Mouse (Mus musculus) right cerebral cortex, postnatal 4 days (tissue): ENCODE data around the gene Tpte.
A peak's percentile ranks its signal among the peaks of the same experiment; 100 is the strongest.
"Not testable (repeated sequence)": the region's sequence is repeated elsewhere in the genome, so short reads cannot be mapped to it uniquely, and the experiment has no call there.

Experiments used
- DNase-seq: peaks from one replicate; pipeline ENCODE4 v3.0.0-alpha.2; 2022

Tpte gene

DNA sequence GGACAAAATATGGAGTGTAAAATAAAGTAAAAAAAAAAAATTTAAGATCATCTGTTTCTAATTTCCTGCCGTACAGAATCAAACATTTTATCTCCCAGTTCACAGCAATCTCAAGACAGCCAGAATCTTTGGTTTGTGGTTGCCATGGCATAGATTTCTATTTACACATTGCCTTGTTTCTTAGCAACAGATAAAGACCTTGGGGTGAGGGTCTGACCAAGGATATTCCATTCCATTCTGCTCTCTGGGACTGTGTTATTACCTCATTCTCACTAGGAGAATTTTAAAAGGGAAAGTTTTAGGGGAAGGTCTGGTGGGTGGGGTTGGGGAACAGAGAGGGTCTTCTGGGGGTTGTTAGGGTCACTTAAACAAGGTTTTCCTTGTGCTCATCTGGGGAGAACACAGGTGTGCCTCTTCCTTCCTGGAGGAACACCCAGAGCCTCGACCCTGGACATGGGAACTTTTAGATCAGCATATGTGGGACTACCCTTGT is at the start of gene Tpte:
Gene Tpte (plus strand): TSS at position 443 of the 493 bp plus-strand sequence.
- DNase-seq = no peak

DNA sequence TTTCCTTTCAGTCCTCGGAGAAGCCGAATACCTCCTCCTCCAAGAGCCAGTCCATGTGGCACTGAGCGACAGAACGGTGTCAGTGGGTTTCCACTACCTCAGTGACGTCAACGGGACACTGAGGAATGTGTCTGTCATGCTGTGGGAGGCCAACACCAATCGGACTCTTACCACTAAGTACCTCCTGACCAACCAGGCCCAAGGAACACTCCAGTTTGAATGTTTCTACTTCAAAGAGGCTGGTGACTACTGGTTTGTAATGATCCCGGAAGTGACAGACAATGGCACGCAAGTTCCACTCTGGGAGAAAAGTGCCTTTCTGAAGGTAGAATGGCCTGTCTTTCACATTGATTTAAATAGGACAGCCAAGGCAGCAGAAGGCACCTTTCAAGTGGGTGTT is 40.3 kb upstream of the Tpte start:
- no peak for DNase-seq

DNA sequence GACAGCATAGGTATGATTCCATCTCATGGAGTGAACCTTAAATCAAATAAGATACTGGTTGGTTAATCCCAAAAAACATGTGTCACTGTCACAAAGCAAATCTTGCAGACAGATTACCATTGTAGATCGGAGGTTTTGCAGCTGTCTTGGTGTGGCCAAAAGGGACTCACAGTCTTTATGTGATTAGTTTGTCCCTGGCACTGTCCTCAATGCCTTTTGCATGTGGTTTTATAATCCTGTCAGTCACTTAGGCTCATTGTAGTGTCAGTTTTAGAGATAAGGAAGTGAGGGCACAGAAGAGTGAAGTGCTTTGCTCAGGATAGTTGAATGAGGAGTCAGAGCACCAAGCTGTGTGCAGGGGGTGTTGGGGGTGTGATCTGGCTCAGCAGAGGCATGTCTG is 37.6 kb upstream of the Tpte start:
- DNase-seq = no peak

DNA sequence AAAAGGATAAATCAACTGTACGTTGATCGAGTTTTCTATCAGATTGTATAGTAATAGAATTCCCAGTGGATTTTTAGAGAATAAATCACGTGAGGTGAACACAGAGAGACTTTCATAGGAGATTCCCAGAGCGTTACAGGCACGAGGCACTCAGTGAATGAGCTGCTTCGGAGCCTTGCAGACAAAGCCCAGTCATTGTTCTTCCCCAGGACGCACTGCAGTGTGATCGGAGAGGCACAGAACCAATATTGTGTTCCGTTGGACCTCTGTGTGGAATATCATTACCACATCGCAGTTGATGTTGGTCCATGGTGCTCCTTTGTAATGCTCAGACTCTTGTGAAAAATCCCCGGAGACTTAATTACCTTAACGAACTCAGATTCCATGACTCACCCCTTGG is 35.3 kb upstream of the Tpte start:
- DNase-seq = no peak

DNA sequence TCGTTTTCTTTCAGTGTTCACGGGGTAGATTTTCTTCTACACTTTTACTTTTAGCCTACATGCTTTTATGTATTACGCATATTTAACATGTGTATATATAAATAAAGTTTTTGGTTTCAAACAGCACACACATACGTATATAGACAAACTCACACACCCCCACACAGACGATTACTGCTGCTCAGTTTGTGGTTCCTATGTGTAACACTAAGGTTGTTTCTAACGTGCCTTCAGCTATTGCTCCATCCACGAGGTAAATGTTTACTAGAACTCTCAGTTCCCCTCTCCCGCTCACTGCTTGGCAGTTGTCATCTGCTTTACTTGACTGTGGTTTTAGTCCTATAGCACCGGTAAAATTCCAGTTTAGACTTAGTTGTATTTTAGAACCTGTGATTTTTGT is 34.2 kb upstream of the Tpte start:
- no peak for DNase-seq

DNA sequence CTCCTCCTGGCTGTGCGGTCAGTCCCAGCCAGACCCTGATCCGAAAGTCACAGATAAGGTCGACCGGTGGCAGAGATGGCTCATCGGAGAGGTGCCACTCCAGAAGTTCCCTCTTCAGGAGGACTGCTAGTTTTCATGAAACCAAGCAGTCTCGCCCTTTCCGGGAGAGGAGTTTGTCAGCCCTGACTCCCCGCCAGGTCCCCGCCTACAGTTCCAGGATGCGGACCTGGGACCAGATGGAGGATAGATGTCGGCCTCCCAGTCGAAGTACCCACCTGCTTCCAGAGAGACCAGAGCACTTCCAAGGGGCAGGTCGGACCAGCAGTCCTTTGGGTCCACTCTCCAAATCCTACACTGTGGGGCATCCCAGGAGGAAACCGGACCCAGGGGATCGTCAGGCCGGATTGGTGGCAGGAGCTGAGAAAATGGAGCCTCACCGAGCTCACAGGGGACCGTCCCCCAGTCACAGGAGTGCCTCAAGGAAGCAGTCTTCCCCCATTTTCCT is 24.2 kb upstream of the Tpte start:
- no peak for DNase-seq

DNA sequence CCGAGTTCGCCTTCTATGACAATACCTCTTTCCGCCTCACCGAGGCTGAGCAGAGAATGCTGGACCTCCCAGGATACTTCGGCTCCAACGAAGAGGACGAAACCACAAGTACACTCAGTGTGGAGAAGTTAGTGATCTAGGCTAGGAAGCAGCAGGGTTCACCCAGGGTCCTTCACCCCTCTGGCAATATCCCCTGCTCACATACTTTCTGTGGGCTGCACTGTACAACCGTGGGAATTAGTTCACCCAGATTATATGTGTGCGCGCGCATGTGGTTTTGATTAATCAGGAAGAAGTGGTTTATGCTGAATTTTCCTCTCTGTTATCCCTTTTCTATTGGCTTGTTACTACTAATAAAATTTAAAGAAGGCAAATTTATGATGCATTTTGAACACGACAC is 23.7 kb upstream of the Tpte start:
- DNase-seq = no peak

DNA sequence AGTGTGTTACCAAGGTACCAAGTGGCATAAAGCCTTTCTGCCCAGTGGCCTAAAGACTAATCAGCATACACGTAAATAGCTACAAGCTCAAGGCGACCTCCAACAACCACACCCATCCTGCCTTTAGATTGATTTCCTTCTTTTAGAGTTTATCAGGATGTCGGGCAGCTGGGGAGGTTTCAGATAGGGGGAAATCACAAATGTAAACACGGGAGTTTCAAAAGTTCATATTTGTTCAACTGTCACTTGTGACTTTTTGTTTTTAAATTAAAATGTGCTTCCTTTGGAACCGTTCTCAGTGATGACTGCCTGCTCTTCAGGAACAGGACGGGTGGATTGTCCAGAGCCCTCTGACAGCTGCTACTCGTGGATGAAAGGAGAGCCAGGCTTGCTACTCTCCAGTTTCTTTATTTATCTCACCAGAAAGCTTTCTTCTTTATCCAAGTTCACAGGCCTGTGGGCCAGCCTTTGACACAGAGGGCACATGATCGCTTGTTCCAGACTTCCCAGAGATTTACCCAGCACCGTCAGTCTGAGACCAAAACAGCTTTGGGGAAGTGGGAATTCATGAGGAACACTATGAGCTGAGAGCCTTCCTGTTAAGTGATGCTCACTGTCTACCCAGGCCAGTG is 23.0 kb upstream of the Tpte start:
- DNase-seq = no peak

DNA sequence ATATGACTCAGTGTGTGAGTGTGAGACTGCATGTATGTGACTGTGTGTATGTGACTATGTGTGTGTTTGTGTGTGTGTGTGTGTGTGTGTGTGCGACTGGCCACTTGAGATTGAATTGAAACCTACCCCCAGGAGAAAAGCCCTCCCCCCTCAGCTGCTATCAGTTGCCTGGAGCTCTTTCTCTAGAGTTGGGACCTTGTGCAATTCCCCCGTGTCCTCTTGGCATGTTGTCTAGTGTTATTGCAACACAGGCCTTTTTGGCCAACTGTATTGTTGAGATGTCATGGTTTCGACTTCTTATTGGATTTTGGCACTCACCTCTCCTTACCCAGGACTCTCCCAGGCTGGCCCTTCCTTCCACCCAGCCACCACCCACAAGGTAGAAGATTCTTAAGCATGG is 21.0 kb upstream of the Tpte start:
- DNase-seq = no peak

DNA sequence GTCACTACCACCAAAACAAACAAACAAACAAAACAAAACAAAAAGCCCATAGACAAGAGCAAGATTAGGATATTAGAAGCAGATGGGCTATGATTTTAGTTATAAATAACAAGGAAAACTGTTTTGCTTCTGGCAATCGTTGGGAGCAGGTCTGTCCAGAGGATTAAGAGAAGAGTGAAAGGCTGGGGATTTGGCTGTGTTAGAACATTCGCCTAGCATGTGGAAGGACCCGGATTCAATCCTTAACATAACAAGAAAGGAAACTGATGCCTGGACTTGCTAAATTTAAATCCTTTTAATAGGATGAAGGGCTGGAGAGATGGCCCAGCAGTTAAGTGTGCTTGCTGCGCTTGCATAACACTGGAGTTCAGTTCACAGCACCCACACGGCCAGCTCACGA is 18.9 kb upstream of the Tpte start:
- DNase-seq = no peak

DNA sequence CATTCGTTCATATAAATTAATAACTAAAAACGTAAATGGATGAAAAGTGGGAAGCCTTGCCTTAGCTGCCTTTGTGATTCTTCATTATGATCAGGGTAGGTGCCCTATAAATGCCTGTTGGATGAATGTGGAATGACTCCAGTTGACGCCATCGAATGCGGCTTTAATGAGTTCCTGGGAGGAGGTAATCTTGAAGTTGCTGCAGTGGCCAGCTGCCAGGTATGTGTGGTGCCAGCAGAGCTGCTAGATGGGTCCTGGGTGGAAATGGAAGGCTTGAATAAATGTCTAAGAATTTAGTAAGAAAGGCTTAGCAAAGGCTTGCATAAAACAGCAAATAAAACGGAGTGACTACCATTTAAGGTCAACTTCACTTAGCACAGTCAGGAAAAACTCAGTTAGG is 18.5 kb upstream of the Tpte start:
- DNase-seq = peak; percentile 25

DNA sequence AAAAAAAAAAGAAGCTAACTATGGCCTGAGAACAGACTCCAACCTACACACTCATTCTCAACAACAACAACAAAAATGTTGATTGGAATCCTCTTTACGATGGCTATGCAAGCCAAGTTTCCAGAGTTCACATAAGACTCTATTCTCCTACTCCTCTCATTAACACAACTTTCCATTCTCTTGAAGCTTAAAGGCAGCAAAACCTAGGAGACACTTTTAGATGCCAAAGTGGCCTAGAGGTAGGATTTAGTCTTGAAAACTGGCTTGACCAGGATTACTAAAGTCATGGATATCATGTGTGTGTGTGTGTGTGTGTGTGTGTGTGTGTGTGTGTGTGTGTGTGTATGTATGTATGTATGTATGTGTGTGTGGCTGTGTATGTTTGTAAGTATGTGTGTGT is 18.0 kb upstream of the Tpte start:
- no peak for DNase-seq

DNA sequence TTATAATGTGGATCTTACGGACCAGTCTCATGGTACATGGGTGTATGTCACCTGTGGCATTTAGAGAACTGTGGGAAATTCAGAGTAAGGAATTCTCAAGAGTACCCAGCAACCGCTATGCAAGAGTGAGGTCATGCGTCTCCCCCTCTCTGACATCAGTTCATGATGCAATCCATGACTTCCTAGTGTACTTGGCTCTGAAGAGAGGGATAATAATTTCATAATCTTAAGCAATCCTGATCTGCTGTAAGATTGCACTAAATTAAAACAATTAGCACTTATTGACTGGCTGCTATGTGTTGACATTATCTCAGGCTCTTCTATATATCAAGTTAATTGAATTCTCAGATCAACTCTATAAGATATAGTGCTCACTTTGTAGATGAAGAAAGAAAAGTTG is 16.4 kb upstream of the Tpte start:
- DNase-seq = no peak

DNA sequence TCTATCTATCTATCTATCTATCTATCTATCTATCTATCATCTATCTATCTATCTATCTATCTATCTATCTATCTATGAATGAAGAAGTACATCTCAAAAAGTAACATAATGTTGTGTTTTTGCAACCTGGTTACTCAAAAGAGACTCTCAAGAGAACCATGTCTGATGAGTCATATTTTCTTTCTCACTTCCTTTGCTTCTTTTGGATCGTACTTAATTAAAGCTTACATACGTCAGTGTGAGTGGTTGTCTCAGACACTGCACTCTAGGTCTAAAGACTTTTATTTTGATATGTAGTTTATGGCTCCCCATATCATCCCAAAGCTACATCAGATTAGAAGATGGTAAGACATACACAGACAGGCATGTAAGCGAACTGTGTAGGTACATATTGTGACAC is 10.1 kb upstream of the Tpte start:
- DNase-seq = no peak

DNA sequence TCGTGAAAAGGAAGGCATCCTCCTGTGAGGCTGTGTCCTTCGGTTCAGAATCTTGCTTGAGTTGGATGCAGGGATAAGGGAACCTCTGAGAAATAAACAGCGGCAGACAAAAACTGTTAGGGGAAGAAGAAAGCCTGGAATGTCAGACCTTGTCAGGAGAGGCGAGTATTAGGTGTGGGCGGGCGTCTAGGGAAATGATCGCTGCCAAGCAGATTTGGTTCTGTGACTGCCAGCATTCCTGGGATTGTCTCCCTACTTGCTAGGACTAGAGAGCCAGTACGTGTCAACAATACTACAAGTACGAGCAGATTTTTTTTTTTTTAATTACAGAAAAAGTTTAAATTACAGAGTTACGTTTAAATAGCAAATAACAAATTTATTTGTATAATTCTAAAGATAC is 8.6 kb upstream of the Tpte start:
- no peak for DNase-seq

DNA sequence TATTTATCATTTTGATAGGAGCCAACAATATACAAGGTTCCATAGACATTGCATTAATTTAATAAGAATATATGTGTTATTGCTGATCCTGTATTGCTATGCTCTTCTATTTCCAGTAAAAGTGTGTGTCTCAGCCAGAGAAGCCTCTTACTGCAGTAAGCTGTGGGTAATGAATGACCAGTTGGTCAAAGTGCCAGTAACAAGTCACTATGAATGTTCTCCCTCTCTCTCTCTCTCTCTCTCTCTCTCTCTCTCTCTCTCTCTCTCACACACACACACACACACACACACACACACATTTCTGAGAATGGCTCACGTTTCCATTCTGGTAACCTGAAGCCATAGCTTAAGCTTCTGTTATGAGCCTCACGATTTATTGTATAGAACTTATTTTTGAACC is 19.1 kb downstream of the Tpte start:
- no peak for DNase-seq

DNA sequence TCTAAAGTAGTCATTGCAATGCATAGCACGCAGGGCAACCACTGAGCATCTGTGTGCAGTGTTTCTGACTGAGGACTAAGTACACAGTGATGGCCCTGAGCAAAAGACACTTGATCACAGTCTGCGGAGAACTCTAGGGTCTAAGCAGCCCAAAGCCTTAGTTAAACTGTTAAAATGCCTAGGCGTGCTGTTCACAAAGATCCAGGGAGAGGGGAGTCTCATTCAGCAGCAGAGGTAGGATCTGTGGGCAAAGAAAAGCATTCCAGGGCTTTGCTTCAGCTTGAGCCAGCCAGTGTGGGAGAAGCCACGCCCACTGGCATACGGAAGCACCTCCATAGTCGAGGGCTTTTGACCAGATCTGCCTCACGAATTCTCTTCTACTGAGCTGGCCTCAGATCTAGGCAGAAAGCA is 19.7 kb downstream of the Tpte start:
- peak; percentile 9 for DNase-seq

DNA sequence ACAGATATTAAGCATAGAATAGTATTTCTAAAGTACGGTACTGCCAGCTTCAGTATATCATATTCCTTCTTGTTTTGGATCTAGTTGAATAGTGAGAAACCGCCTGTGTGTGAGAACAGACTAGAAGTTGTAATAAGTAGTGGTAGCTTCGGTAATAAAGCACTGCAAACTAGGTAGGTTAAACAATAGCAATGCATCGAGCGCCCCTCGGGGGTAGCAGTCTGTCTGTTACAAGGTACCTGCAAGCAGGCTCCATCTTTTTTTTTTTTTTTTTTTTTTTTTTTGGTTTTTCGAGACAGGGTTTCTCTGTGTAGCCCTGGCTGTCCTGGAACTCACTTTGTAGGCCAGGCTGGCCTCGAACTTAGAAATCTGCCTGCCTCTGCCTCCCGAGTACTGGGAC is 20.8 kb downstream of the Tpte start:
- DNase-seq = not testable (repeated sequence)

DNA sequence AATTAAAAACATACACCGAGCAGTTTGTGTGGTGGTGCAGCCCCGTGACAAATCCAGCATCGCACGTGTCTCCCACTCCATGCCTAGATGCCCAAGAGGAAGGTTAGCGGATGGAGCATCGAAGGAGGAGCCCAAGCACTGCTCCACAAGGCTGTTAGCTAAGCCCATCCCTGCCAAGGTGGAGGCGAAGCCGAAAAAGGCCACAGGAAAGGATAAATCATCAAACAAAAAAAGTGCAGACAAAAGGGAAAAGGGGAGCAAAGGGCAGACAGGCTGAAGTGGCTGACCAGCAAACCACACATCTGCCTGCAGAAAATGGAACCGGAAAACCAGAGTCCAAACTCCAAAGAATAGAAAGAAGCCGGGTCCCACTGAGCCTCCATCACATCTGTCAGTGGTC is 23.8 kb downstream of the Tpte start:
- no peak for DNase-seq

DNA sequence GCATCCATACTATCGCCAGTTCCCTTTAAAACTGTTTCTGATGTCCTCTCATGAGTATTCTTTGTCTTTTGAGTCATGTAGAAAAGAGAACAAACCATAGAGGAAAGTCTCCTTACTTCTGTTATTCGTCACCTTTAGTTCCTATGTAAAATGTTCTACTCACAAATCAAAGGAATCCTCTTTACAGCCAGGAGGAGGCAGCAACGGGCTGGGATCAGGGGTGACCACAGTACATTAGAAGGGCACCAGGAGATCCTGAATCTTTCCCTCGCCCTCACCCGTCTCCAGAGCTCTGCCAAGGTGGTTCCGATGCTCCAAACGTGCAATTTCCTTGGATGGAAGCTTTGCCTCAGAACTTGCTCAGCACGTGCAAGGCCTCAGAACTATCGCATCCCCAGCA is 28.2 kb downstream of the Tpte start:
- no peak for DNase-seq

DNA sequence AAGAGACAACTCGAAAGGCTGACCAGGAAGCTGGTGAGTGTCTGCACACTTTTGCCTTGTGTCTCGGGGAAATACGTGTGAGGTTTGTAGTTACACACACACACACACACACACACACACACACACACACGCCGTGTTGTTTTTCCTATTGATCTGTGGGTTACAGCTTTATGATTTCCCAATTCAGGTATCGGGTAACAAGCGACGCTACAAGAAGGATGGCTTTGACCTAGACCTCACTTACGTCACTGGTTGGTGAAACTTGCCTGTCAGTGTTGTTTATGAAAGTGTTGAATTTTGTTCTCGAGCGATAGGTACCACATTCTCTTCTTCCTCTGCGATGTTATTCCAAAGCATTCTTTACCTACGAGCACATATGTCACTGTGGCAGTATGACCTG is 52.2 kb downstream of the Tpte start:
- no peak for DNase-seq

DNA sequence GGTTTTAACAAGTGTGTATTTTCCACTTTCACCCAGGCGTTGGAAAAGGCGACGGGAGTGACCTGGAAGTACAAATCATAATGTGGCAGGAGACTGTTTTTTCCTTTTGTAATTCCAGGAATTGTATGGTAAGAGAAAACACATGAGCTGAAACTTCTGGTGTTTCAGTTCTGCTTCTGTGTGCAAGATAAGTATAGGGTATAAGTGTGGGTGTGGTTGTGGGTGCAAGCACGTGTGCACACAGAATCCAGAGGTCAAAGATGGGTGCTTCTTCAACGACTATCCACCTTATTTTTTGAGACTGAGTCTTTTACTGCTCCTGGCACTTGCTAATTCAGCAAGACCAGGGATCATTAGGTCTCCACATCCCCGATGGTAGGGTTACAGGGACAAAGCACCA is 76.1 kb downstream of the Tpte start:
- no peak for DNase-seq

DNA sequence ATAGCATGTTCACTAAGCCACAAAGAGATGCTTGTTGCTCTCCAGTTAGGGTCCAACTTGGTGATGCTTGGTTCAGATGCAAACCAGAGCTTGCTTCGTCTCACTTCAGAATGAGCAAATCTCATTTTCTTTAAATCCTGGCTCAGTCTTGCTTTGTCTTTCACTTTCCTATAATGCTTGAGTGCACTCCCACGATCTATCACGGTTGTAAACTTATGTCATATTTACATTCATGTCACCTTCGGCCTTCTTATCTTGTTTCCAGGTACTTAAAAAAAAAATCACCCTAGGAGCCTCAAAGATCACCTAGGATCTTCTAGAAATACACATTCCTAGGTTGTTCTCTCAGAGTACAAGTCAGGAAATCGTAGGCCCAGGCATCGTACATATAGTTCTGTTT is 76.6 kb downstream of the Tpte start:
- DNase-seq = no peak

DNA sequence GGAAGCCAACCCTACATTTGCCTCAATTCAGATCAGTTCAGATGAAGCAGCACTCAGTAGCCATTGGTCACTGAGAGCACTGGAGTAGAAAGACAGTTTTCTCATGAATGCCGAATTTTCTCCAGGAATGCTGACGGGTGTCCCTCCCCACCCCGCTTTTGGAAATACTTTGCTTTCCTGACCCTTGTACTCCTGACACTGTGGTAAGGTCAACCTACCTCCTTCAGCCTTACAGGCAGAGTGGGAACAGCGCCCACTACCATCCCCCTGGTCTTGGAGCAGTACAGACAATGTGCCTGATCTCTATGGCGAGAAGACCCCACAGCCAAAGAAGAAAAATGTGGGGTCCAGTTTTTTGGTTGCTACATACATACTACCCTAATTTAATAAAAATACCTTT is 93.1 kb downstream of the Tpte start:
- DNase-seq = no peak

DNA sequence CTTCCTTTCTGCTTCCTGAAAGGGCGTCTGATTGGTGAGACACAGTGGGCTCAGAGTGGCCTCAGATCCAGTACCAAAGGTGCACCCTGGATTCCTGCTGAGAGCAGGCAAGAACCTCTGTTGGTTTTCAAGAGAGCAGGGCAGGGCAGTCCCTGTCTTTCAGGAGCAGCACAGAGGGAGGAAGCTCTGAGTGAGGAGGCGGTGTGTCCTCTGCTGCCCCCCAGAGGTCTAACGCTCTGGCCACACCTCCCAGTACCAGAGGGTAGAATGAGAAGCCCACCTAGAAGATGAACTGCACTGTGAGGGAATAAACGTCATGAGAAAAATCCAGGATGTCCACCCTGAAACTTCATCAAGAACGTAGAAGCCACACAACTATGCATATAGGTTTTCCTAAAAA is 93.7 kb downstream of the Tpte start:
- peak; percentile 29 for DNase-seq

DNA sequence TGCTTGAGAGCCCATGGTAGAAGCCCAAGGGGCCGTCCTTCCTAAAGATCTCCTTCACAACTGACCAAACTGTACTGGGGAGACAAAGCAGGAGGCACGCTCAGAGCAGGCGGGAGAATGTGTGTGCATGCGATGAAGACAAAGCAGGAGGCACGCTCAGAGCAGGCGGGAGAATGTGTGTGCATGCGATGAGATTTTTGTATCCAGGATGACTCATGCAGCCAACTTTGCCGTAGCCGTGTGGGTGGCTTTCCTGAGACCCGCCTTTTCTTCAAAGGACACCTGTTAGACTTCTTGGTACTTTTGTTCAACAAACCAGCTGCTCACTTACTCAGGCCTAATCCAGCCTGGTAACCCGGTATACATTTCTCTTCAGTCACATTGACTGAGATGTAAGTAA is 97.7 kb downstream of the Tpte start:
- no peak for DNase-seq
